ENCODE assay signal across 10 mouse cellular contexts in the genomic region with DNA sequence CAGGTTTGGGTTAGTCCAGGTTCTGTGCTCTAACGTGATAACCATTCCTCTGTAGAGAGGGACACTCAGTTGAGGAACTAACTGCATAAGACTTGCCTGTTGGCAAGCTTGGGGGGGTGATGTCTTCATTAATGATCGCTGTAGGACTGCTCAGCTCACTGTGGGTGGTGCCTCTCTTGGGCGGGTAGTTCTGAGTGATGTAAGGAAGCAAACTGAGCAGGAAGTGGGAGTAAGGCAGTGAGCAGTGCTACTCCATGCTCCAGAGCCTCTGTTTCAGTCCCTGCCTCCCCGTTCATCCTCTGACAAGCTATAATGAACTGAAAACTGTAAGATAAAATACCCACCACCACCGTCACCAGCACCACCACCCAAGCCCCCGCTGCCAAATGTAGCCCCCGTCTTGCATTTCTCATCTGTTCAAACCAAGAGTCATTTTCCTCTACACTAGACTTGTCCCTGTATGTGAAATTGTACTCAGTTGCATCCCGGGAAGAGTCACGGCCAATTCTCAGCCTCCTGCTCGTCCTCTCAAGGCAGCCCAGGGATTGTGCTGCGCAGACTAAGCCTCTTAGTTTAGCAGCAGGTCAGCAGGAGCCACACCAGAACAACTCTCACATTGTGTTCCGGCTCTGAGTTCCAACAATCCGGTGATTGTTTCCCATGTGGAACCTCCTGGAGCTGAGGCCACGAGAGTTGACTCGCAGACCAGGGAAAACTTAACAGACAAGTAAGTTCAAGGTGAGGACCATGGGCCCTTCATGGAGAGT. TPM values are rescaled to one million over a fixed set of nuclear protein-coding genes. Genes with fewer than 3 reads are reported as not detected.
DNase-seq lines count a peak whose midpoint lies in the region; ATAC-seq lines count a peak whose summit lies in the region.
"Had no signal": no experiment of that assay in that cellular context is flagged by ENCODE, and none has a peak within 500 bp of the region (broad histone marks: within the 10 kb centered on the region; RNA-seq: fewer than 3 reads in every experiment).

No protein-coding gene starts in this region.

- no peaks in the 10 kb centered on the region for H3K4me1 ChIP-seq in limb, embryonic 11.5 days (ENCODE audit: control insufficient read depth, insufficient read depth, low read length)

- H3K4me3 ChIP-seq in limb, embryonic 11.5 days (ENCODE audit: low read depth, low read length): no peak overlapping the region

- H3K36me3 ChIP-seq in limb, embryonic 11.5 days (ENCODE audit: control insufficient read depth, insufficient read depth, low read length): no peaks in the 10 kb centered on the region

- H3K27ac ChIP-seq in limb, embryonic 11.5 days (replicated peaks; ENCODE audit: low read depth, low read length): 0 out of 2 replicates have a peak overlapping the region, but pooled peaks have one; percentile 22

- H3K27me3 ChIP-seq in limb, embryonic 11.5 days (ENCODE audit: control insufficient read depth, insufficient read depth, low read length): no peaks in the 10 kb centered on the region

- WGBS in limb, embryonic 11.5 days: 62% methylated on average over 15 of the region's 15 CpGs

- no peak overlapping the region for H3K9ac ChIP-seq in limb, embryonic 11.5 days (ENCODE audit: low read length)

- ATAC-seq in granulocyte monocyte progenitor cell, adult 5-6 weeks (replicated peaks; ENCODE audit: poor library complexity, severe bottlenecking): 0 out of 2 replicates have a peak, but pooled peaks have one; percentile 17
- ATAC-seq in limb, embryonic 11.5 days (ENCODE audit: insufficient number of reproducible peaks, low FRiP score, low TSS enrichment, low read depth): no peak

- no peak overlapping the region for H3K4me2 ChIP-seq in limb, embryonic 11.5 days (ENCODE audit: low read depth, severe bottlenecking)

- no peaks in the 10 kb centered on the region for H3K9me3 ChIP-seq in limb, embryonic 11.5 days (ENCODE audit: control insufficient read depth, low read length)

- DNase-seq in heart, adult 18-20 months: peak; percentile 21 to 39
- no peak for DNase-seq in heart, postnatal 4 days
- DNase-seq in Muller cell, postnatal 12 days (ENCODE audit: inconsistent ontology term): peak; percentile 42
- no peak for DNase-seq in limb, embryonic 11.5 days (ENCODE audit: low spot score)
- DNase-seq in thymus, postnatal 0 days (ENCODE audit: low spot score): no peak
- no peak for DNase-seq in cerebellum, adult 8-10 months
- no peak for DNase-seq in layer of hippocampus, postnatal 14 days (ENCODE audit: low spot score in 2 of 2)
- DNase-seq: adrenal gland, postnatal 25 days; thymus, postnatal 25 days had no signal

RNA-seq across cellular contexts. Expression of a gene that starts 46.9 kb away (rescaled TPM):
- 10 to 100 TPM; 11.1 to 11.4 TPM for total RNA-seq in heart, adult 18-20 months (2021)
- total RNA-seq in heart, postnatal 4 days (2021): 10 to 100 TPM; 50.1 to 52.8 TPM
- 21.4 and 24.0 TPM in 2 replicates for total RNA-seq in granulocyte monocyte progenitor cell, adult 5-6 weeks (2014; fragmentation: Nextera tagmentation)
- total RNA-seq in granulocyte monocyte progenitor cell, adult 5-6 weeks (2017): 37.4 and 39.3 TPM in 2 replicates
- 10.8 and 16.1 TPM in 2 replicates for polyA plus RNA-seq in limb, embryonic 11.5 days (2014; fragmentation: Nextera tagmentation; extraction: Ambion mirVana)
- 48.9 and 50.4 TPM in 2 replicates for polyA plus RNA-seq in thymus, postnatal 0 days (2015; fragmentation: Nextera tagmentation; extraction: Ambion mirVana)
- total RNA-seq in layer of hippocampus, postnatal 14 days (2021): 10 to 100 TPM; 25.2 to 30.5 TPM

Comparison
In these comparisons a context has a peak if more than half of its experiments do, and no peak if none do; other contexts are left out.
1. DNase-seq: peak in heart, adult 18-20 months (2 of 2) and Muller cell, postnatal 12 days (single experiment); none in heart, postnatal 4 days (single experiment), limb, embryonic 11.5 days (single experiment), thymus, postnatal 0 days (single experiment), cerebellum, adult 8-10 months (single experiment) and layer of hippocampus, postnatal 14 days (0 of 2).